Mouse (Mus musculus) erythroblast, embryonic 14.5 days (primary cell): ENCODE results near the gene Ndc1.

ENCODE experiments used
- GATA1 ChIP-seq: IDR thresholded peaks from 2 replicates; pipeline ENCODE4 v1.6.1; 2012; ENCODE audit warnings: low read length, inconsistent platforms, mixed read lengths
- TAL1 ChIP-seq: IDR thresholded peaks from 3 replicates; pipeline ENCODE4 v1.6.1; 2012; ENCODE audit warnings: low read length, inconsistent platforms, mixed read lengths

DNA sequence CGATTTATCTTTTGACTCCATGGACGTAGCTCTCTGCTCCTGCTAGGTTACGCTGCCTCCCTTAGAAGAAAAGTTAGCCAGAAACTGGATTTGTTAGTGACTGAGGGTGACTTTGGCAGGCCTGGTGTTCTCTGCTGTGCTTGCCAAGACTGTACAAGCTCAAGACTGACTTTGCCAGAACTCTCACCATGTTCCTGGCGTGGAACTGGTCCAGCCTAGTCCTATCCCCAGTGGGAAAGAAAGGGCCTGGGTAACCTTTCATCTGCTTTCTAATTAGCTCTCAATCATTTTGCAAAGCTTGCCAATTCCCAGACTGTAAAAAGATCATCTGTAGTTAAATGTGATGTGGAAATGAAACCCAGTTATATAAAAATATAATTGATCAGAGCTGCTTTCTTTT is 19.5 kb downstream of the Ndc1 start:
- TF ChIP-seq TAL1 (no peak), GATA1 (no peak)
